Mouse (Mus musculus) thymus, adult 18-20 months (tissue): ENCODE data around the gene Gpr85.

Source experiments
- DNase-seq, 2 experiments: peaks; one replicate each; pipeline ENCODE4 v3.0.0; 2022; ENCODE audit warnings: mixed read lengths in 2 of 2

The Gpr85 gene

GRCm38 (mm10) chr6:13812157-13812556 lies 27.6 kb downstream of the Gpr85 start:
- no peak for DNase-seq

DNA sequence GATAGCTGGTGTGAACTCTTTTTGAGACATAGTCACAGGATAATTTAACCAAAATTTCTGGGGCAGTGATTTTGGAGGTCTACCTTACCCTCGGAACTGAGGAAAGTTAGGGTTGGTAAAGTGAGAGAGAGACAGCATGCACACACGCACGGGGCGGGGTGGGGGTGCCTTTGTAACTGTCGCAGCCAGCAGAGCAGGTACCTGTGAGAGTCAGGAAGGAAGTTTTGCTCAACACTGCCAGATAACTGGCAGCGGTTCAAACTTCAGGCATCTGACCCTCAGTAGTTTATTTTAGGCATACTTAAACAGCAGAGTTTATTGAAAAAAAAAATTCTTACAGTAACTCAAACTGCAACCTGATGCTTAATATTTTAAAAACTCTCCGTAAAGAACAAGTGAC lies 39.7 kb downstream of the Gpr85 start:
- no peak for DNase-seq

DNA sequence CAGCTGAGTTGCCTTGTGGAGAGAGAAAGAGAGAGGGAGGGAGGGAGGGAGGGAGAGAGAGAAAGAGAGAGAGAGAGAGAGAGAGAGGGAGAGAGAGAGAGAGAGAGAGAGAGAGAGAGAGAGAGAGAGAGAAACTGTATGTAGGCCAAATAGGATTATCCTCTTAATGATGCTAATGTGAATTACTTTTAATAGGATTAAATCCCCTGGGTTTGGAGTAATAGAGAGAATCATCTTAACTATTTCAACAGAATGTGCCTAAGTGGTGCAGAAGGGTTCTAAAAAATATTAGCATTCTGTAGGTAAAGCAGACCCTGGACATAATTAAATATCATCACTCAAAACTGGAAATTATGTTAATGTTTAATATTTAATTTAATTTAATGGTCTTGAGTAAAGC lies 42.4 kb downstream of the Gpr85 start:
- DNase-seq: no peak
